Mouse (Mus musculus) stomach, postnatal 0 days (tissue): ENCODE measurements around the gene Jhy.

ENCODE experiments used
- CTCF ChIP-seq: IDR thresholded peaks from 2 replicates; pipeline ENCODE4 v1.5.1; 2016; ENCODE audit warnings: antibody characterized with exemption, low read depth, mild to moderate bottlenecking, moderate library complexity
- EP300 ChIP-seq: optimal IDR thresholded peaks from 2 replicates; pipeline ENCODE3; 2016; ENCODE audit warnings: antibody characterized with exemption

GRCm38 (mm10) chr9:40878291-40878945 is 85.5 kb downstream of the Jhy start:
- no peak for TF ChIP-seq CTCF
- TF ChIP-seq EP300 = no peak
